Mouse (Mus musculus): Measurements from ENCODE around the gene Mtmr14. TPM values are rescaled to one million over a fixed set of nuclear protein-coding genes. Genes with fewer than 3 reads are reported as not detected.

Mtmr14 gene
- total and polyA plus RNA-seq, 2 experiments: 22.4 to 32.8 TPM

GRCm38 (mm10) chr6:113264429-113264828, 26.8 kb downstream of the Mtmr14 start:
- H3K36me3 ChIP-seq (ENCODE audit: control insufficient read depth, insufficient read depth, low read length): peaks cover 46% of the 10 kb centered on the region
- H3K4me3 ChIP-seq (ENCODE audit: insufficient read depth, low read depth, low read length): no peak overlapping the region
- no peak overlapping the region for H3K27ac ChIP-seq (replicated peaks; ENCODE audit: insufficient read depth, low read depth, low read length)
- no peak for DNase-seq (ENCODE audit: extremely low read depth, low read depth, low spot score)
- no peak overlapping the region for H3K9ac ChIP-seq (ENCODE audit: low read depth, low read length)
- H3K79me2 ChIP-seq (ENCODE audit: control insufficient read depth, insufficient read depth, low read length): no peaks in the 10 kb centered on the region
- 91% methylated on average over 8 of the region's 8 CpGs for WGBS
- H3K27me3 ChIP-seq (ENCODE audit: control insufficient read depth, insufficient read depth, low read length): no peaks in the 10 kb centered on the region
- H3K4me1 ChIP-seq (ENCODE audit: control insufficient read depth, insufficient read depth, low read length): no peaks in the 10 kb centered on the region
- no peak for TF ChIP-seq POLR2A (IDR thresholded peaks at IDR 0.05; ENCODE audit: extremely low read depth, insufficient read depth, low read length)
- no peak for TF ChIP-seq CTCF (IDR thresholded peaks at IDR 0.05; ENCODE audit: low read depth, low read length)

- Histone ChIP-seq H3K4me3 (ENCODE audit: insufficient read depth, low read depth, low read length) (no peak overlapping the region), H3K4me1 (ENCODE audit: control insufficient read depth, insufficient read depth, low read length) (no peaks in the 10 kb centered on the region), H3K9ac (ENCODE audit: low read depth, low read length) (no peak overlapping the region), H3K36me3 (ENCODE audit: control insufficient read depth, insufficient read depth, low read length) (peaks cover 53% of the 10 kb centered on the region), H3K27me3 (ENCODE audit: control insufficient read depth, insufficient read depth, low read length) (no peaks in the 10 kb centered on the region), H3K79me2 (ENCODE audit: control insufficient read depth, insufficient read depth, low read length) (no peaks in the 10 kb centered on the region), H3K27ac (replicated peaks; ENCODE audit: insufficient read depth, low read depth, low read length) (no peak overlapping the region)
- DNase-seq (ENCODE audit: extremely low read depth, low read depth, low spot score): no peak
- 92% methylated on average over 7 of the region's 7 CpGs for WGBS
- TF ChIP-seq POLR2A (IDR thresholded peaks at IDR 0.05; ENCODE audit: extremely low read depth, insufficient read depth, low read length): no peak
- TF ChIP-seq CTCF (IDR thresholded peaks at IDR 0.05; ENCODE audit: low read depth, low read length): no peak
Observed at GRCm38 (mm10) chr6:113266996-113267655, 29.5 kb downstream of the Mtmr14 start.

DNA sequence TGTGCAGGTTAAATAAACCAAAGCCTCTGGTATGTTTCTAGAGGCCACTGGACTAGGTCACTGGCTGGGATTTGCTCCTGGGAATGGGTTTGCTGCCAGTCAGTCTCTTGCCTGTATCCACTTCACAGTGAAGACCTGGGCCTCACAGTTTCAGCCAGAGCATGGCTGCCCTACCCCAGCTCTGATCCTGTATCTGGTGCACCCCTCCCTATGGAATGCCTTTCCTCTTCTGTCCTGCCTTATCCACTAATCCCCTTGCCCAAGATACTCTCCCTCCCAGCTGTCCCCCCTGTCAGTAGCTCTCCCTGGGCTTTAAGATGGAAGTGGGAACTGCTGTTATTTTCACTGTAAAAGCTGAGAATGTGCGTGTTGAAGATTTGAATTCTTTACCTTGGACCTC, 30.3 kb downstream of the Mtmr14 start:
- WGBS: 97% methylated on average over 1 of the region's 1 CpGs
- TF ChIP-seq POLR2A (IDR thresholded peaks at IDR 0.05; ENCODE audit: extremely low read depth, insufficient read depth, low read length) (no peak), CTCF (IDR thresholded peaks at IDR 0.05; ENCODE audit: low read depth, low read length) (no peak)
- peaks cover 57% of the 10 kb centered on the region for H3K36me3 ChIP-seq (ENCODE audit: control insufficient read depth, insufficient read depth, low read length)

GRCm38 (mm10) chr6:113272365-113272764, 34.7 kb downstream of the Mtmr14 start:
- no peaks in the 10 kb centered on the region for H3K4me1 ChIP-seq (ENCODE audit: control insufficient read depth, insufficient read depth, low read length)
- no peak for DNase-seq (ENCODE audit: extremely low read depth, low read depth, low spot score)
- no peaks in the 10 kb centered on the region for H3K27me3 ChIP-seq (ENCODE audit: control insufficient read depth, insufficient read depth, low read length)
- peaks cover 50% of the 10 kb centered on the region for H3K36me3 ChIP-seq (ENCODE audit: control insufficient read depth, insufficient read depth, low read length)
- H3K79me2 ChIP-seq (ENCODE audit: control insufficient read depth, insufficient read depth, low read length): no peaks in the 10 kb centered on the region
- no peak overlapping the region for H3K27ac ChIP-seq (replicated peaks; ENCODE audit: insufficient read depth, low read depth, low read length)
- no peak for TF ChIP-seq POLR2A (IDR thresholded peaks at IDR 0.05; ENCODE audit: extremely low read depth, insufficient read depth, low read length)
- no peak for TF ChIP-seq CTCF (IDR thresholded peaks at IDR 0.05; ENCODE audit: low read depth, low read length)
- no peak overlapping the region for H3K9ac ChIP-seq (ENCODE audit: low read depth, low read length)
- no peak overlapping the region for H3K4me3 ChIP-seq (ENCODE audit: insufficient read depth, low read depth, low read length)
- 83% methylated on average over 3 of the region's 3 CpGs for WGBS

More for the DNA sequence above, 30.3 kb downstream of the Mtmr14 start:
- Histone ChIP-seq H3K79me2 (ENCODE audit: control insufficient read depth, insufficient read depth, low read length) (no peaks in the 10 kb centered on the region), H3K4me3 (ENCODE audit: insufficient read depth, low read depth, low read length) (no peak overlapping the region), H3K27me3 (ENCODE audit: control insufficient read depth, insufficient read depth, low read length) (no peaks in the 10 kb centered on the region), H3K27ac (replicated peaks; ENCODE audit: insufficient read depth, low read depth, low read length) (no peak overlapping the region), H3K9ac (ENCODE audit: low read depth, low read length) (no peak overlapping the region), H3K4me1 (ENCODE audit: control insufficient read depth, insufficient read depth, low read length) (no peaks in the 10 kb centered on the region)
- no peak for DNase-seq (ENCODE audit: extremely low read depth, low read depth, low spot score)

GRCm38 (mm10) chr6:113276846-113277245, 39.2 kb downstream of the Mtmr14 start:
- H3K9ac ChIP-seq (ENCODE audit: low read depth, low read length): no peak overlapping the region
- WGBS: 74% methylated on average over 4 of the region's 4 CpGs

DNA sequence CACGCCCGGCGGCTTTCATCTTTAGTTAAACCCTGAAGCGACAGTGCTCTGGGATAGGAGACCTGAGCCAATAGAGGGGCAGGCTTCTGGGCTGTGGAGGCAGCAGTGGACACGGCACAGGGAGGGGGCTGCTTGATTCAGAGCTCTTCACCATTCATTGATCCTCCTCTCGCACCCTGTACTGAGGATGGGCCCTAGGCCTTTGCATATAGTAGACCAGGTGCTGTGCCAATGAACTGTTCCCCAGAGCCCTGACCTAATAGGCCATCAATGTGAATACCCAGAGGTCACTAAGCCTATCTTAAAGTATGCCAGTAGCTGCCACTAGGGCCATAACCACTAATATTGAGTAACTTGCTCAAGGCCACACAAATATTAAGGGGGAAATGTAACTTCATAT, 44.0 kb downstream of the Mtmr14 start:
- no peak overlapping the region for H3K4me3 ChIP-seq (ENCODE audit: insufficient read depth, low read depth, low read length)
- no peak overlapping the region for H3K9ac ChIP-seq (ENCODE audit: low read depth, low read length)
- peaks cover 6% of the 10 kb centered on the region for H3K36me3 ChIP-seq (ENCODE audit: control insufficient read depth, insufficient read depth, low read length)
- TF ChIP-seq CTCF (IDR thresholded peaks at IDR 0.05; ENCODE audit: low read depth, low read length): no peak
- TF ChIP-seq POLR2A (IDR thresholded peaks at IDR 0.05; ENCODE audit: extremely low read depth, insufficient read depth, low read length): no peak
- no peaks in the 10 kb centered on the region for H3K79me2 ChIP-seq (ENCODE audit: control insufficient read depth, insufficient read depth, low read length)
- peaks cover 7% of the 10 kb centered on the region; the same call in 1 of the 2 replicates for H3K27me3 ChIP-seq (ENCODE audit: control insufficient read depth, insufficient read depth, low read length)
- DNase-seq (ENCODE audit: extremely low read depth, low read depth, low spot score): no peak
- H3K4me1 ChIP-seq (ENCODE audit: control insufficient read depth, insufficient read depth, low read length): no peaks in the 10 kb centered on the region
- WGBS: 62% methylated on average over 6 of the region's 6 CpGs
- no peak overlapping the region for H3K27ac ChIP-seq (replicated peaks; ENCODE audit: insufficient read depth, low read depth, low read length)

More at GRCm38 (mm10) chr6:113276846-113277245, 39.2 kb downstream of the Mtmr14 start:
- no peak overlapping the region for H3K4me3 ChIP-seq (ENCODE audit: insufficient read depth, low read depth, low read length)
- H3K36me3 ChIP-seq (ENCODE audit: control insufficient read depth, insufficient read depth, low read length): peaks cover 27% of the 10 kb centered on the region
- H3K4me1 ChIP-seq (ENCODE audit: control insufficient read depth, insufficient read depth, low read length): no peaks in the 10 kb centered on the region
- no peaks in the 10 kb centered on the region for H3K79me2 ChIP-seq (ENCODE audit: control insufficient read depth, insufficient read depth, low read length)
- no peaks in the 10 kb centered on the region for H3K27me3 ChIP-seq (ENCODE audit: control insufficient read depth, insufficient read depth, low read length)
- DNase-seq (ENCODE audit: extremely low read depth, low read depth, low spot score): no peak
- TF ChIP-seq POLR2A (IDR thresholded peaks at IDR 0.05; ENCODE audit: extremely low read depth, insufficient read depth, low read length) (no peak), CTCF (IDR thresholded peaks at IDR 0.05; ENCODE audit: low read depth, low read length) (no peak)
- H3K27ac ChIP-seq (replicated peaks; ENCODE audit: insufficient read depth, low read depth, low read length): no peak overlapping the region

Measured in liver, adult 2 months (tissue).